Mouse (Mus musculus) liver, embryonic 13.5 days (tissue): ENCODE data around the gene Usp4. TPM values are rescaled to one million over a fixed set of nuclear protein-coding genes. Genes with fewer than 3 reads are reported as not detected.

Experiments used
- ATAC-seq: fragments of 200-750 bp; cut with Nextera tagmentation; 2 replicates; pipeline ENCODE4 v1.8.0; 2017; ENCODE audit warnings: low read depth, mild to moderate bottlenecking, moderate number of reproducible peaks, moderate library complexity
- DNase-seq: peaks from one replicate; pipeline ENCODE4 v3.0.0; 2022
- H3K27ac ChIP-seq: fragments of 300-500 bp; sonication (generic); 2 replicates; pipeline ENCODE4 v1.5.1; 2015; ENCODE audit warnings: moderate library complexity, mild to moderate bottlenecking, inconsistent platforms
- H3K27me3 ChIP-seq: fragments of 300-500 bp; sonication (generic); 2 replicates; pipeline ENCODE4 v1.6.1; 2015; ENCODE audit warnings: mild to moderate bottlenecking, inconsistent platforms
- H3K36me3 ChIP-seq: fragments of 300-500 bp; sonication (generic); 2 replicates; pipeline ENCODE4 v1.6.1; 2015; ENCODE audit warnings: mild to moderate bottlenecking, inconsistent platforms
- H3K4me1 ChIP-seq: fragments of 300-500 bp; sonication (generic); replicated peaks from 2 replicates; pipeline ENCODE4 v1.6.1; 2015; ENCODE audit warnings: inconsistent platforms
- H3K4me2 ChIP-seq: fragments of 300-500 bp; sonication (generic); 2 replicates; pipeline ENCODE4 v1.6.1; 2015; ENCODE audit warnings: inconsistent platforms, mild to moderate bottlenecking, moderate library complexity
- H3K4me3 ChIP-seq: fragments of 300-500 bp; sonication (generic); replicated peaks from 2 replicates; pipeline ENCODE4 v1.5.1; 2015; ENCODE audit warnings: mild to moderate bottlenecking, inconsistent platforms
- H3K9ac ChIP-seq: fragments of 300-500 bp; sonication (generic); 2 replicates; pipeline ENCODE4 v1.6.1; 2015; ENCODE audit warnings: mild to moderate bottlenecking, inconsistent platforms
- H3K9me3 ChIP-seq: fragments of 300-500 bp; sonication (generic); replicated peaks from 2 replicates; pipeline ENCODE4 v1.6.1; 2016; ENCODE audit warnings: inconsistent platforms
- WGBS: fragments of 180-500 bp; shearing (Covaris S2); methylation state at CpG from one replicate; pipeline ENCODE4 v1.1.7; 2015; ENCODE audit not compliant: insufficient replicate concordance; 5-methylcytosine and 5-hydroxymethylcytosine counted together
- polyA plus RNA-seq: library from polyadenylated mRNA; unstranded; fragments of >200 nt; fragmentation: Nextera tagmentation; extraction: Ambion mirVana; gene quantifications from 2 replicates; pipeline ENCODE4 v1.2.1, GENCODE M21; 2015

Gene Usp4
- polyA plus RNA-seq, 1 experiment from 2014 or later: 67.0 TPM

GRCm38 (mm10) chr9:108386816-108387215, 39.2 kb downstream of the Usp4 start:
- no peak for ATAC-seq

GRCm38 (mm10) chr9:108388601-108389000, 40.9 kb downstream of the Usp4 start:
- DNase-seq (no peak), ATAC-seq (no peak)
- H3K27ac ChIP-seq: no peak overlapping the region
- H3K9ac ChIP-seq: no peak overlapping the region
- H3K36me3 ChIP-seq: peaks cover 96% of the 10 kb centered on the region
- H3K4me2 ChIP-seq: no peak overlapping the region
- 89% methylated on average over 10 of the region's 10 CpGs for WGBS
- H3K4me3 ChIP-seq: no peak overlapping the region
- H3K9me3 ChIP-seq: no peaks in the 10 kb centered on the region
- H3K27me3 ChIP-seq: no peaks in the 10 kb centered on the region
- no peaks in the 10 kb centered on the region for H3K4me1 ChIP-seq

More at GRCm38 (mm10) chr9:108386816-108387215, 39.2 kb downstream of the Usp4 start:
- DNase-seq: no peak
- 92% methylated on average over 4 of the region's 4 CpGs for WGBS
- Histone ChIP-seq H3K4me1 (no peaks in the 10 kb centered on the region), H3K27ac (no peak overlapping the region), H3K36me3 (peaks cover 95% of the 10 kb centered on the region), H3K4me2 (no peak overlapping the region), H3K27me3 (no peaks in the 10 kb centered on the region), H3K4me3 (no peak overlapping the region), H3K9me3 (no peaks in the 10 kb centered on the region), H3K9ac (no peak overlapping the region)

GRCm38 (mm10) chr9:108389220-108389619, 41.6 kb downstream of the Usp4 start:
- ATAC-seq (no peak), DNase-seq (no peak)
- Histone ChIP-seq H3K27ac (no peak overlapping the region), H3K9me3 (no peaks in the 10 kb centered on the region), H3K4me1 (no peaks in the 10 kb centered on the region), H3K4me2 (no peak overlapping the region), H3K27me3 (no peaks in the 10 kb centered on the region), H3K4me3 (no peak overlapping the region), H3K36me3 (peaks cover 92% of the 10 kb centered on the region), H3K9ac (no peak overlapping the region)
- WGBS: 78% methylated on average over 6 of the region's 6 CpGs

GRCm38 (mm10) chr9:108392676-108393075, 45.0 kb downstream of the Usp4 start, which contains the start of gene 1700102P08Rik:
1700102P08Rik (plus strand) TSS chr9:108392805.
- DNase-seq: no peak
- H3K4me3 ChIP-seq: no peak within 1 kb of the TSS
- WGBS: 87% methylated on average over 18 of the region's 18 CpGs

GRCm38 (mm10) chr9:108394191-108394590, 46.5 kb downstream of the Usp4 start:
- 90% methylated on average over 6 of the region's 6 CpGs for WGBS
- no peak overlapping the region for H3K9ac ChIP-seq
- ATAC-seq: no peak
- no peaks in the 10 kb centered on the region for H3K4me1 ChIP-seq
- no peak for DNase-seq
- no peak overlapping the region for H3K4me3 ChIP-seq
- no peaks in the 10 kb centered on the region for H3K27me3 ChIP-seq
- H3K4me2 ChIP-seq: no peak overlapping the region
- peaks cover 45% of the 10 kb centered on the region for H3K36me3 ChIP-seq
- H3K27ac ChIP-seq: no peak overlapping the region
- no peaks in the 10 kb centered on the region for H3K9me3 ChIP-seq

More at GRCm38 (mm10) chr9:108392676-108393075, 45.0 kb downstream of the Usp4 start, which contains the start of gene 1700102P08Rik:
- no peak within 1 kb of the TSS for H3K4me2 ChIP-seq
- no peak within 1 kb of the TSS for H3K27ac ChIP-seq
- ATAC-seq: no peak
- H3K9ac ChIP-seq: no peak within 1 kb of the TSS
- no peaks in the 10 kb centered on the region for H3K9me3 ChIP-seq
- peaks cover 60% of the 10 kb centered on the region for H3K36me3 ChIP-seq
- H3K27me3 ChIP-seq: no peaks in the 10 kb centered on the region
- no peaks in the 10 kb centered on the region for H3K4me1 ChIP-seq

- 83% methylated on average over 1 of the region's 1 CpGs for WGBS
- Histone ChIP-seq H3K4me3 (no peak overlapping the region), H3K4me2 (no peak overlapping the region), H3K9ac (no peak overlapping the region), H3K36me3 (peaks cover 33% of the 10 kb centered on the region), H3K27ac (peak overlapping the region; percentile 10; the same call in 1 of the 2 replicates), H3K9me3 (no peaks in the 10 kb centered on the region), H3K4me1 (no peaks in the 10 kb centered on the region), H3K27me3 (no peaks in the 10 kb centered on the region)
- DNase-seq: no peak
- no peak for ATAC-seq
Measured at GRCm38 (mm10) chr9:108395427-108395826, 47.8 kb downstream of the Usp4 start.

- Histone ChIP-seq H3K27me3 (no peaks in the 10 kb centered on the region), H3K4me2 (no peak overlapping the region), H3K4me1 (no peaks in the 10 kb centered on the region), H3K27ac (no peak overlapping the region), H3K4me3 (no peak overlapping the region), H3K9ac (no peak overlapping the region), H3K36me3 (peaks cover 5% of the 10 kb centered on the region), H3K9me3 (no peaks in the 10 kb centered on the region)
- ATAC-seq: no peak
- no peak for DNase-seq
- WGBS: 89% methylated on average over 3 of the region's 3 CpGs
Measured at GRCm38 (mm10) chr9:108398324-108398723, 50.7 kb downstream of the Usp4 start.

- no peak overlapping the region for H3K27ac ChIP-seq
- H3K27me3 ChIP-seq: no peaks in the 10 kb centered on the region
- H3K36me3 ChIP-seq: no peaks in the 10 kb centered on the region
- ATAC-seq (no peak), DNase-seq (no peak)
- no peak overlapping the region for H3K4me3 ChIP-seq
- H3K4me1 ChIP-seq: peaks cover 10% of the 10 kb centered on the region
- no peak overlapping the region for H3K4me2 ChIP-seq
- 66% methylated on average over 7 of the region's 7 CpGs for WGBS
- no peak overlapping the region for H3K9ac ChIP-seq
- H3K9me3 ChIP-seq: no peaks in the 10 kb centered on the region
Measured at GRCm38 (mm10) chr9:108401186-108401960, 53.7 kb downstream of the Usp4 start.

- 75% methylated on average over 4 of the region's 4 CpGs for WGBS
- Histone ChIP-seq H3K27me3 (no peaks in the 10 kb centered on the region), H3K9me3 (no peaks in the 10 kb centered on the region), H3K4me1 (peaks cover 10% of the 10 kb centered on the region), H3K27ac (no peak overlapping the region), H3K4me3 (no peak overlapping the region), H3K9ac (no peak overlapping the region), H3K4me2 (no peak overlapping the region), H3K36me3 (no peaks in the 10 kb centered on the region)
- DNase-seq (no peak), ATAC-seq (no peak)
Measured at GRCm38 (mm10) chr9:108403081-108403480, 55.4 kb downstream of the Usp4 start.

GRCm38 (mm10) chr9:108404451-108404850, 56.8 kb downstream of the Usp4 start:
- no peak overlapping the region for H3K4me3 ChIP-seq
- WGBS: 35% methylated on average over 8 of the region's 8 CpGs
- H3K9ac ChIP-seq: no peak overlapping the region
- no peaks in the 10 kb centered on the region for H3K27me3 ChIP-seq
- DNase-seq (no peak), ATAC-seq (no peak)
- no peak overlapping the region for H3K27ac ChIP-seq
- H3K4me1 ChIP-seq: peaks cover 10% of the 10 kb centered on the region
- no peaks in the 10 kb centered on the region for H3K9me3 ChIP-seq
- no peaks in the 10 kb centered on the region for H3K36me3 ChIP-seq
- H3K4me2 ChIP-seq: no peak overlapping the region

- DNase-seq (no peak), ATAC-seq (no peak)
- no peaks in the 10 kb centered on the region for H3K9me3 ChIP-seq
- H3K4me2 ChIP-seq: no peak overlapping the region
- no peaks in the 10 kb centered on the region for H3K27me3 ChIP-seq
- WGBS: 75% methylated on average over 4 of the region's 4 CpGs
- peaks cover 4% of the 10 kb centered on the region; the same call in 1 of the 2 replicates for H3K4me1 ChIP-seq
- no peak overlapping the region for H3K27ac ChIP-seq
- H3K36me3 ChIP-seq: no peaks in the 10 kb centered on the region
- H3K9ac ChIP-seq: no peak overlapping the region
- H3K4me3 ChIP-seq: no peak overlapping the region
Measured at GRCm38 (mm10) chr9:108409535-108409934, 61.9 kb downstream of the Usp4 start.
